ENCODE assay signal across 17 mouse cellular contexts in genomic region chr12:111933971-111934370, GRCm38 (mm10). TPM values are rescaled to one million over a fixed set of nuclear protein-coding genes. Genes with fewer than 3 reads are reported as not detected.
DNase-seq lines count a peak whose midpoint lies in the region; ATAC-seq and TF ChIP-seq lines count a peak whose summit lies in the region.
"Had no signal": no experiment of that assay in that cellular context is flagged by ENCODE, and none has a peak within 500 bp of the region (broad histone marks: within the 10 kb centered on the region; RNA-seq: fewer than 3 reads in every experiment).

No protein-coding gene starts in this region.

- H3K4me3 ChIP-seq in limb, embryonic 15.5 days: no peak overlapping the region
- H3K4me3 ChIP-seq in limb, embryonic 10.5 days: no peak overlapping the region
- no peak overlapping the region for H3K4me3 ChIP-seq in liver, embryonic 14.5 days (ENCODE audit: insufficient read depth in 1 of 2, low read depth in 2 of 2, low read length in 2 of 2)
- H3K4me3 ChIP-seq: embryonic facial prominence, embryonic 15.5 days; forebrain, embryonic 12.5 days; neural tube, embryonic 13.5 days had no signal

- H3K9ac ChIP-seq in limb, embryonic 15.5 days: no peak overlapping the region
- H3K9ac ChIP-seq in liver, embryonic 14.5 days (replicated peaks): no peak overlapping the region
- H3K9ac ChIP-seq: embryonic facial prominence, embryonic 15.5 days; forebrain, embryonic 12.5 days; neural tube, embryonic 13.5 days had no signal

- no peaks in the 10 kb centered on the region for H3K27me3 ChIP-seq in limb, embryonic 15.5 days
- H3K27me3 ChIP-seq in limb, embryonic 10.5 days (ENCODE audit: low read depth, poor library complexity, severe bottlenecking): no peaks in the 10 kb centered on the region
- H3K27me3 ChIP-seq in liver, embryonic 14.5 days (ENCODE audit: control insufficient read depth, insufficient read depth, low read length): no peaks in the 10 kb centered on the region
- H3K27me3 ChIP-seq: embryonic facial prominence, embryonic 15.5 days; forebrain, embryonic 12.5 days; neural tube, embryonic 13.5 days had no signal

- H3K4me1 ChIP-seq in limb, embryonic 15.5 days: peaks cover 48% of the 10 kb centered on the region
- peaks cover 62% of the 10 kb centered on the region for H3K4me1 ChIP-seq in limb, embryonic 10.5 days
- peaks cover 6 to 21% of the 10 kb centered on the region in 2 experiments; a peak in 3 of 4 replicates for H3K4me1 ChIP-seq in liver, embryonic 14.5 days (replicated peaks; ENCODE audit: control insufficient read depth in 2 of 2, insufficient read depth in 2 of 2, low read length in 1 of 2)

- 62% methylated on average over 2 of the region's 2 CpGs for WGBS in limb, embryonic 15.5 days
- 79% methylated on average over 2 of the region's 2 CpGs for WGBS in limb, embryonic 10.5 days
- 66% methylated on average over 2 of the region's 2 CpGs for WGBS in liver, embryonic 14.5 days (ENCODE audit: insufficient replicate concordance)

- H3K4me2 ChIP-seq in limb, embryonic 15.5 days: no peak overlapping the region
- peak overlapping the region; percentile 21; the same call in 1 of the 2 replicates for H3K4me2 ChIP-seq in liver, embryonic 14.5 days (ENCODE audit: low read depth)
- H3K4me2 ChIP-seq: embryonic facial prominence, embryonic 15.5 days; forebrain, embryonic 12.5 days; neural tube, embryonic 13.5 days had no signal

- H3K9me3 ChIP-seq in limb, embryonic 15.5 days: no peaks in the 10 kb centered on the region
- H3K9me3 ChIP-seq in limb, embryonic 10.5 days (replicated peaks): no peaks in the 10 kb centered on the region
- H3K9me3 ChIP-seq in liver, embryonic 14.5 days (ENCODE audit: control insufficient read depth, low read length): no peaks in the 10 kb centered on the region
- H3K9me3 ChIP-seq: embryonic facial prominence, embryonic 15.5 days; forebrain, embryonic 12.5 days; neural tube, embryonic 13.5 days had no signal

- no peaks in the 10 kb centered on the region for H3K36me3 ChIP-seq in limb, embryonic 15.5 days
- no peaks in the 10 kb centered on the region for H3K36me3 ChIP-seq in limb, embryonic 10.5 days
- H3K36me3 ChIP-seq in liver, embryonic 14.5 days (replicated peaks; ENCODE audit: control insufficient read depth, insufficient read depth, low read depth): no peaks in the 10 kb centered on the region
- H3K36me3 ChIP-seq: embryonic facial prominence, embryonic 15.5 days; forebrain, embryonic 12.5 days; neural tube, embryonic 13.5 days had no signal

- DNase-seq in cerebellum, postnatal 25 days: peak; percentile 50 to 62
- no peak for DNase-seq in cerebellum, postnatal 4 days (ENCODE audit: low spot score in 2 of 2)
- no peak for DNase-seq in limb, embryonic 10.5 days (ENCODE audit: low spot score)
- peak; percentile 39 for DNase-seq in brain, adult 2 months (ENCODE audit: low read depth, low spot score)
- no peak for DNase-seq in liver, embryonic 14.5 days (ENCODE audit: low read depth in 3 of 3, low spot score in 3 of 3)
- DNase-seq in B cell, adult 2 months: no peak
- DNase-seq: cerebellum, adult 11-12 months; right cerebral cortex, postnatal 25 days had no signal

- TF ChIP-seq EP300 in liver, embryonic 14.5 days (IDR thresholded peaks at IDR 0.05; ENCODE audit: low read depth): no peak

- ATAC-seq in limb, embryonic 15.5 days (ENCODE audit: insufficient number of reproducible peaks, low FRiP score, low TSS enrichment, low read depth): no peak
- ATAC-seq in liver, embryonic 14.5 days (ENCODE audit: insufficient read depth): no peak
- ATAC-seq in megakaryocyte-erythroid progenitor cell, adult 5-6 weeks (replicated peaks; ENCODE audit: low FRiP score, low TSS enrichment, poor library complexity, severe bottlenecking): no peak
- ATAC-seq: Patski had no signal

- 0 out of 2 replicates have a peak overlapping the region, but pooled peaks have one; percentile 72 for H3K27ac ChIP-seq in limb, embryonic 15.5 days
- no peak overlapping the region for H3K27ac ChIP-seq in limb, embryonic 10.5 days
- no peak overlapping the region for H3K27ac ChIP-seq in liver, embryonic 14.5 days
- H3K27ac ChIP-seq: embryonic facial prominence, embryonic 15.5 days; forebrain, embryonic 12.5 days; neural tube, embryonic 13.5 days had no signal

- no peak for TF ChIP-seq CTCF in liver, embryonic 14.5 days (IDR thresholded peaks at IDR 0.05; ENCODE audit: low read depth)

RNA-seq across cellular contexts. Expression of gene Ppp1r13b, which starts 26.1 kb away (rescaled TPM):
- polyA plus RNA-seq in limb, embryonic 15.5 days (2015; fragmentation: Nextera tagmentation; extraction: Ambion mirVana): 11.8 and 14.9 TPM in 2 replicates
- 4.8 and 6.0 TPM in 2 replicates for polyA plus RNA-seq in limb, embryonic 10.5 days (2016; fragmentation: Nextera tagmentation; extraction: Ambion mirVana)
- polyA plus RNA-seq in liver, embryonic 14.5 days (2012; rRNA removed): 2.5 and 2.8 TPM in 2 replicates
- 2.9 and 3.6 TPM in 2 replicates for polyA plus RNA-seq in liver, embryonic 14.5 days (2014; fragmentation: Nextera tagmentation; extraction: Ambion mirVana)
- total RNA-seq in megakaryocyte-erythroid progenitor cell, adult 5-6 weeks (2014; fragmentation: Nextera tagmentation): 6.7 and 8.2 TPM in 2 replicates
- total RNA-seq in megakaryocyte-erythroid progenitor cell, adult 5-6 weeks (2017): 6.0 and 7.1 TPM in 2 replicates

RNA-seq across cellular contexts. Expression of gene Atp5mpl, which starts 32.8 kb away (rescaled TPM):
- polyA plus RNA-seq in limb, embryonic 15.5 days (2015; fragmentation: Nextera tagmentation; extraction: Ambion mirVana): 515 and 585 TPM in 2 replicates
- 608 and 623 TPM in 2 replicates for polyA plus RNA-seq in limb, embryonic 10.5 days (2016; fragmentation: Nextera tagmentation; extraction: Ambion mirVana)
- polyA plus RNA-seq in liver, embryonic 14.5 days (2012; rRNA removed): 139 and 170 TPM in 2 replicates
- 631 and 642 TPM in 2 replicates for polyA plus RNA-seq in liver, embryonic 14.5 days (2014; fragmentation: Nextera tagmentation; extraction: Ambion mirVana)
- 536 and 684 TPM in 2 replicates for total RNA-seq in megakaryocyte-erythroid progenitor cell, adult 5-6 weeks (2014; fragmentation: Nextera tagmentation)
- 637 and 817 TPM in 2 replicates for total RNA-seq in megakaryocyte-erythroid progenitor cell, adult 5-6 weeks (2017)

RNA-seq across cellular contexts. Expression of gene Tdrd9, which starts 37.4 kb away (rescaled TPM):
- 0.19 and 0.88 TPM in 2 replicates for polyA plus RNA-seq in limb, embryonic 15.5 days (2015; fragmentation: Nextera tagmentation; extraction: Ambion mirVana)
- polyA plus RNA-seq in limb, embryonic 10.5 days (2016; fragmentation: Nextera tagmentation; extraction: Ambion mirVana): 0.65 and 0.69 TPM in 2 replicates
- 0.01 and 0.06 TPM in 2 replicates for polyA plus RNA-seq in liver, embryonic 14.5 days (2012; rRNA removed)
- 0.04 TPM in 1 of 2 replicates, not detected in the other for polyA plus RNA-seq in liver, embryonic 14.5 days (2014; fragmentation: Nextera tagmentation; extraction: Ambion mirVana)
- total RNA-seq in megakaryocyte-erythroid progenitor cell, adult 5-6 weeks (2014; fragmentation: Nextera tagmentation): not detected in 2 replicates
- not detected in 2 replicates for total RNA-seq in megakaryocyte-erythroid progenitor cell, adult 5-6 weeks (2017)
- total RNA-seq: monocyte, adult 5-6 weeks had no signal

RNA-seq across cellular contexts. Expression of gene Rd3l, which starts 47.1 kb away (rescaled TPM):
- polyA plus RNA-seq in limb, embryonic 15.5 days (2015; fragmentation: Nextera tagmentation; extraction: Ambion mirVana): not detected in 2 replicates
- not detected in 2 replicates for polyA plus RNA-seq in limb, embryonic 10.5 days (2016; fragmentation: Nextera tagmentation; extraction: Ambion mirVana)
- polyA plus RNA-seq in liver, embryonic 14.5 days (2012; rRNA removed): not detected in 2 replicates
- not detected in 2 replicates for polyA plus RNA-seq in liver, embryonic 14.5 days (2014; fragmentation: Nextera tagmentation; extraction: Ambion mirVana)
- not detected in 2 replicates for total RNA-seq in megakaryocyte-erythroid progenitor cell, adult 5-6 weeks (2014; fragmentation: Nextera tagmentation)
- total RNA-seq in megakaryocyte-erythroid progenitor cell, adult 5-6 weeks (2017): not detected in 2 replicates
- total RNA-seq: monocyte, adult 5-6 weeks had no signal
- polyA plus RNA-seq: embryonic facial prominence, embryonic 15.5 days; forebrain, embryonic 12.5 days; limb, embryonic 11.5 days; neural tube, embryonic 13.5 days; Patski; thymus, postnatal 0 days had no signal

Comparison
In these comparisons a context has a peak if more than half of its experiments do, and no peak if none do; other contexts are left out.
1. DNase-seq: peak in cerebellum, postnatal 25 days (2 of 2) and brain, adult 2 months (single experiment); none in cerebellum, postnatal 4 days (0 of 2), limb, embryonic 10.5 days (single experiment), liver, embryonic 14.5 days (0 of 3) and B cell, adult 2 months (0 of 2).